Mouse (Mus musculus) cerebellum, postnatal 36 days (tissue): ENCODE measurements around the gene Gm4724.
"Not testable (repeated sequence)": the region's sequence is repeated elsewhere in the genome, so short reads cannot be mapped to it uniquely, and the experiment has no call there.

Experiments
- DNase-seq, 2 experiments: peaks; one replicate each; pipeline ENCODE4 v3.0.0; 2021 to 2022; ENCODE audit warnings: mixed read lengths in 2 of 2

Gene Gm4724

GRCm38 (mm10) chr2:175435707-175436106 is at the start of gene Gm4724:
Gene Gm4724 (minus strand): TSS chr2:175435807.
- not testable (repeated sequence) for DNase-seq

DNA sequence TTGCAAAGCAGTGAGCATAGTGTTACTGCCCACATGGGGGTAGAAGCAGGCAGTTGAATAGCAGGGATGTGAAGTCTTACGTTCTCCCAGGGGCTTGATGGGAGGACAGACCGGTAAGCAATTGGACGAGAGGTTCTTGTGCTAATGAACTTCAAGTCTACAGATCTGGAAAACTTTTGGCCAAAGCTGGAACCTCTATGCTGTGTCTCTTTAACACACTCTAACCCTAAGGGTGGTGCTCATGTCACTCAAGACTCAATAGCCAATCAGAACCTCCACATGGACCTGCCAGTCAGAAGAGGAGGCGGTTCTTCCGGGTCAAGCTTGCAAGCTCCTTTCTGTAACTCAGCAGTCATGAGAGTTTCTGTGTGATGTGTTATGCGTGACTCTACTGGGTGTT is 34.1 kb upstream of the Gm4724 start, which contains the start of gene Zfp965:
Gene Zfp965 (plus strand): TSS at position 301 of the 400 bp plus-strand sequence.
- not testable (repeated sequence) for DNase-seq
